ENCODE assay signal across 15 mouse cellular contexts in the genomic region with DNA sequence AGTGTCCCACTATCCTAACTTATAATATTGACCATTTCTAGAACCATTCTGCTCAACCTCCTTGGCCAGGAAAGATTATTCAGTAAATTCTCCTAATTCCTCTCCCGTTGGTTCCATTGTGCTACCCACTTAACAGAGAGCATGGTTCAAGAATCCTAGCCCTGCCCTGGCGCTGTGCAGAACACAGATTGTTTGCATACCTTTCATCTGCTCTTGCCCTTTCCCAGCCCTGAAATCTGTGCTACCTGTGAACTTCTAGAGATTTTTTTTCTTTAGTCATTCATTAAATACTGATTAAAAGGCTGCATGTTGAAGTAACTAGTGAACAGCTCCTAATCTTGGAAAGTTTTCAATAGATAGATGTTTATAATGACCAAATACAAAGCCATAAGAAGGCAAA.
"Had no signal": no experiment of that assay in that cellular context is flagged by ENCODE, and none has a peak within 500 bp of the region (broad histone marks: within the 10 kb centered on the region; RNA-seq: fewer than 3 reads in every experiment).

No protein-coding gene starts in this region.

- H3K27ac ChIP-seq: limb, embryonic 12.5 days; liver, embryonic 13.5 days; midbrain, embryonic 12.5 days; neural tube, embryonic 15.5 days had no signal

- H3K9me3 ChIP-seq: limb, embryonic 12.5 days; liver, embryonic 13.5 days; midbrain, embryonic 12.5 days; neural tube, embryonic 15.5 days had no signal

- H3K36me3 ChIP-seq: liver, embryonic 13.5 days; neural tube, embryonic 15.5 days had no signal

- H3K9ac ChIP-seq: limb, embryonic 12.5 days; liver, embryonic 13.5 days; liver, postnatal 0 days; midbrain, embryonic 12.5 days; neural tube, embryonic 15.5 days had no signal

- H3K4me2 ChIP-seq: limb, embryonic 12.5 days; liver, embryonic 13.5 days; midbrain, embryonic 12.5 days; neural tube, embryonic 15.5 days had no signal

- DNase-seq: kidney, adult 9 months; kidney, postnatal 25 days; liver; liver, embryonic 13.5 days; liver, postnatal 0 days; right cerebral cortex, adult 18-20 months; right cerebral cortex, postnatal 25 days; thymus, postnatal 36 days had no signal

- ATAC-seq: hindbrain, embryonic 16.5 days; inflammation-experienced regulatory T-cells, adult 6 months; intestine, postnatal 0 days; liver, postnatal 0 days had no signal

- H3K27me3 ChIP-seq: limb, embryonic 12.5 days; liver, embryonic 13.5 days; midbrain, embryonic 12.5 days; neural tube, embryonic 15.5 days had no signal

- H3K4me1 ChIP-seq: limb, embryonic 12.5 days; liver, embryonic 13.5 days; midbrain, embryonic 12.5 days; neural tube, embryonic 15.5 days had no signal

- H3K4me3 ChIP-seq: limb, embryonic 12.5 days; liver, embryonic 13.5 days; midbrain, embryonic 12.5 days; myocyte; neural tube, embryonic 15.5 days had no signal
